Mouse (Mus musculus) layer of hippocampus, adult 11-12 months (tissue): ENCODE measurements around the gene Ide.

Experiments used
- DNase-seq: peaks from one replicate; pipeline ENCODE4 v3.0.0; 2022; ENCODE audit warnings: low spot score

Gene Ide

DNA sequence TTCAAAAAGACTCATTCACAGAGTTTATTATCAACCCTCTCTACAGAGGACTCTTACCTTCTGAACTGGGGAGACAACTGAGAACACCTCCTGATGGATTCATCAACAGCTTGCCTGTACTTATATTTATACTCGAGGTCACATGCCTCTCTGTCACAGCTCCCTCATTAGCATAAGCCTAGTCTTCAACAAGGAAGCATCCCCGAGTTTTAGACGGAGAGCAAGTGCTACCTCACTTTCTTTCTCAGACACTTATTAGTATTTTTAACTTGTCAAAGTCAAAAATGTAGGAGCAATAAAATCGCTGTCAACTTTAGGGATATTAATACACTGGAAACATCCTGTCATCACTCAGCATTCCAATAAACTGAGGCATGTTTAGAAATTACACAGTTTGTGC lies at the start of gene Ide:
Ide (minus strand) TSS at position 101 of the 400 bp plus-strand sequence.
- no peak for DNase-seq

DNA sequence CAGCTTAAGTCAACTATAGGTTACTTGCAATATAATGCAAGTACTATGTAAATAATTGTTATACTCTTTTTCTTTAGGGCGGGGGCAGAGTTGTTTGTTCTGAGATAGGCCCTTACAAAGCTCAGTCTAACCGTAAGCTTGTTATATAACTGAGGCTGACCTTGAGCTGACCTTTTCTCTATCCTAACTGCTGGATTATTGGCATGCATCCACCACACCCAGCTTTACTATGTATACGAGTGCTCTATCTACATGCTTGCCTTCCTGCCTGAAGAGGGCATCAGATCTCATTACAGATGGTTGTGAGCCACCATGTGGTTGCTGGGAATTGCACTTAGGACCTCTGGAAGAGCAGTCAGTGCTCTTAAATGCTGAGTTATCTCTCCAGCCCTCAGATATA lies 48.5 kb upstream of the Ide start:
- no peak for DNase-seq

DNA sequence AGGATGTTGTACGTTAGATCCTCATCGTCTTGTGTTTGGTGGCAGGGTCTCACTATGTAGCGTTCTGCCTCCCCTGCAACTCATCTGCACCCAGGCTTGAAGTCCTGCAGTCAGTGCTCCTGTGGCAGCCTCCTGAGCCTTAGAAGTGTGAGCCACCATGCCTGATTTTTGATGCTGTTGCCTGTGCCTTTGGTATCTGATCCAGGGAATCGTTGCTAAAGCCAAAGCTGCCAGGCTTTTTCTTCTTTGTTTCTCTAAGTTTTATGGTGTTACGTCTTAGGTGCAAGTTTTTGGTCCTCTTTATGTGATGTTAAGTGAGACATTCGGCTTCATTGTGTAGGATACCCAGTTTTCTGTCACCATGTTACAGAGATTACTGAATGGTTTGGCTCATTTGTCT lies 41.2 kb upstream of the Ide start:
- no peak for DNase-seq

DNA sequence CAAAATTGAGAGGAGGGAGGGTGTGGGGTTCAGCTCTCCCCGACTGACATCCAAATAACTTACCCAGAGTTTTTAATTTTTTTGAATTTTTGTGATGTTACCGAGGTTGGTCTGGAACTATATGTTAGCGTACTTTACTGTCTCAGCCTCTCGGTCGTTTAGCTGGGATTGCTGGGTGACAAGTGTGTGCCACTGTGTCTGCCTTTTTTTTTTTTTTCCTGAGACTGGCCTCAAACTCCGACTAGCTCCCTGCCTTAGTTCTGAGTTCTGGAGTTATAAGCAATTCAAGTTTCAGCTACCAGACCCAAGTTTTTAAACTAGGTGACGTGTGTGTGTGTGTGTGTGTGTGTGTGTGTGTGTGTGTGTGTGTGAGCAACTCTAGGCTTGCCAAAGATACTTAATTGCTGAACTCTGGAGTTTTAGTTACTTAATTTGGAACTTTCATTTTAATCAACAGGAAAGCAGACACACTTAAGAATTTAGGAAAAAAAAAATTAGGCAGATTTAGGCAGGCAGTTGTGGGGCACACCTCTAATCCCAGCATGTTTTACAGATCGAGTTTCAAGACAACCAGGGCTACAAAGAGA lies 39.8 kb upstream of the Ide start:
- DNase-seq: no peak

DNA sequence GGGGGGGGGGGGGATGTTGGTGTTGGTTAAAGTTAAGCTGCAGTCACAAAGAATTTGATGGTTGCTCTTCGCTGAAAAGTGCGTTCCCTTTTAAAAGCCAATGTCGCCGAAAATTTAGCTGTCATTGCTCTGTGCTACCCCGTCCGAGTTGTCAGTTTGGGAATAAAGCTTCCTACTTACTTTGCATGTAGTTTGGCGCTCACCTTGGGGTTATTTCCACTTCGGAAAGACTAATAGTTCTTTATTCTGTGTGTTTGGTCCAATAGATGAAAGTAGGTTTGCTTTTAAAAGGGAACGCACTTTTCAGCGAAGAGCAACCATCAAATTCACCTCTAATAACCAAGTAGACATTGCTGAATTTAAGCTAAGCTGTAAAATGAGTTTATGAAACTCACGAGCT lies 39.2 kb upstream of the Ide start:
- no peak for DNase-seq

DNA sequence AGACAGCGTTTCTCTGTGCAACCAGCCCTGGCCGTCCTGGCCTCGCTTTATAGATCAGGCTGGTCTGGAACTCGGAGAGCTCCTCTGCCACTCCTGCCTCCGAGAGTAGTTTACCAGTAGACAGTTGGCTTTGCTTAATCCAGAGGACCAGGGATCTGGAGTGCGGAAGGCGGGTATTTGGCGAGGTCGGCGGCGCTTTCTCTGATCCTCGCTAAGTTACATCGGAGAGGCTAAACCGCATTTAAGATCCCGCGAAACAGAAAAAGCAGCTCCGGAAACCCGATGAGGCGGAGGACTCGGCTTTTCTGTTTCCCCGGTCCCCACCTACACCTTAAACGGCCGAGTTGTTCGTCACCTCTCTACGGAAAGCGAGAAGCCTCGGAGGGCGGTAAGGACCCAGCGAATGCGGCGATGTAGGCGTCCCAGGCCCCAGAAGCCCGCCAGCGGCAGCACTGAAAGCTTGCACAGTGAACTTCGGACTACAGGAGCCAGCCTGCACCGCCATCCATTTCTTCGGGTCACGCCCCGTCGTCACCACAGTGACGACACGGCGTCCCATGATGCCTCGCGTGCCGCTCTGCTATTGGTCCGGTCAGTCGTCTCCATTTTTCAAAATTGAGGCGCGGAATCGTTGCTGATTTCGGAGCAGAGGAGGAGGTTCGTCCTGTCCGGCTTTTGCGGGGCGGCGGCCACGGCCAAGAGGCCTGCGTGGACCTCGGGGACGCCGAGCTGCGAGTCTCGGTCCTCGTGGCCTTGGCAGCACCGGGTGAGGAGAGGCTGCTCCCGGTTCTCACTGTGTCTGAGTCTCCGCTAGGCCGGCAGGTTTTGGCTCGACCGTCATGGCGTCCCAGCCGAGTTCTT lies 38.3 kb upstream of the Ide start, which contains the start of gene Kif11:
Kif11 (plus strand) TSS at position 649 of the 861 bp plus-strand sequence.
- DNase-seq: peak; percentile 97

DNA sequence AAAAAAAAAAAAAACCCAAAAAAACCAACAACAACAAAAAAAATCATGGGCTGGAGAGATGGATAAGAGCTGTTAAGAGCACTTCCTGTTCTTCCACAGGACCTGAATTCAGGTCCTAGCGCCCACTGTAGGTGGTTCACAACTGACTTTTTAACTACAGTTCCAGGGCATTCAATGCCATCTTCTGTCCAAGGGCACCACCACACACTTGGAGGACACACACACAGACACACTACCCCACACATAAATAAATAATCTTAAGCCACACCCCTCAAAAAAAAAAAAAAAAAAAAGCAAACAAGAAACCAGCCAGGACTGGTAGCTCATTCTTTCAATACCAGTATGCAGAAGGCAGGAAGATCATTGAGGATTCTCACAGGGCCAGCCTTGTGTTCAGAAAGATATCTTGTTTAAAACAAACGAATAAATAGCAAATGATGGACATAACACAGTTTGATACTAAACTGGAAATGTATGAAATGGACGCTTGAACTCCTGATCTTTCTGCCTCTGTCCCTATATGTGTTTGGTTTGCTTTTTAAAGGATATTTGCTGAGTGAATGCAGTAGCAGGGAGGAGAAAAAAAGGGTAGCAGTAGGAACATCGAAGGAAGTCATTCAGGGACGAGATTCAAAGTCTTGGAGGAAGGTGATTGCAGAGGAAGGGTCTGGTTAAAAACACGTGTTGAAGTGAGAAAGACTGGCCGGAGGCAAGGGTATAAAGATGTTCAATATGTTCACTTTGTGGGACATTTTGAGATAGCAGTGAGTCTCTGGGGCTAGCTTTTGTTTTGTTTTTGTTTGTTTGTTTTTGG lies 37.5 kb upstream of the Ide start:
- DNase-seq: no peak

DNA sequence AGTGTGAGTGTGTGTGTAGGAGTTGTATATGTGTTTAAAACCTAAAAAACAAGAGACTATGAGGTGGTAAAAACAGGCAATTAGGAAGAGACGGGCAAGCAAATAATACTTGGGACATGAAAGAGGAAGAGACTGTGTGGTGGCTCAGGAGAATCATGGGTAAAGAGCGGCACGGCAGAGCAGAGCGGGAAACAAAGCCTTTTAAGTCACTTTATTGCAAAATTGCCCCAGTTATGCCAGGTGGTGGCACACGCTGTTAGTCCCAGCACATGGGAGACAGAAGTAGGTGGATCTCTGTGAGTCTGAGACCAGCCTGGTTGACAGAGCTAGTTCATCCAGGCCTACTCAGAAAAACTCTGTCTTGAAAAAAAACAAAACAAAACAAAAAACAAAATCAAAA lies 32.7 kb upstream of the Ide start:
- DNase-seq: peak; percentile 7

DNA sequence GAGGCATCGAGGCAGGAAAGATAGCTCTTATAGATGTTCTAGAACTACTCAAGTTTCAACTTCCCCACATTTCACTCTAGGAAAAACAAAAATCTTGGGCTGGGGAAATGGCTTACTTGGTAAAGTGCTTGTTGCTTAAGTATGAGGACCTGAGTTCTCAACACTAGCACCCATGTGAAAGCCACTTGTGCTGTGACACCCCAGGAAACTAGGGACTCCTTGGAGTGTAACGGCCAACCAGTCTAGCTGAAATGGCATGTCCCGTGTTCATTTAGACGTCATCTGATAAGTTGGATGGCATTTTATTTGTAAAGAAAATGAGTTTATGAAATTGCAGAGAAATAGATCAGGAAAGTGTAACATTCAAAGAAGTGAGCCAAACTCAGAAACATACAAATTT lies 32.3 kb upstream of the Ide start:
- DNase-seq: no peak

DNA sequence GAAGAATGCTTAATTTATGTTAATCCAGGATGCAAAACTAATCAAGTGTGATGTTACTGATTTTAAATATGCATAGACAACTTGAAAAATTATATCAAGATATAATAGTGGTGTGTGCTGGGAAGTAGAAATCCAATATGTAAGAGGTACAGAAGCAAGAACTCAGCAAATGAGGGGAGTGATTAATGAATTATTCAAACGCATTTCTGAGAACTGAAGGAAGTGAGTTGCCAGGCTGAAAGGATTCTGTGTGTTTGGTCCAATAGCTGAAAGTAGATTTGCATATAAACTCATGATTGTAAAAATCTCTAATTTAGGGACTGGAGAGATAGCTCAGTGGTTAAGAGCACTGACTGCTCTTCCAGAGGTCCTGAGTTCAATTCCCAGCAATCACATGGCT lies 31.3 kb upstream of the Ide start:
- DNase-seq: no peak

DNA sequence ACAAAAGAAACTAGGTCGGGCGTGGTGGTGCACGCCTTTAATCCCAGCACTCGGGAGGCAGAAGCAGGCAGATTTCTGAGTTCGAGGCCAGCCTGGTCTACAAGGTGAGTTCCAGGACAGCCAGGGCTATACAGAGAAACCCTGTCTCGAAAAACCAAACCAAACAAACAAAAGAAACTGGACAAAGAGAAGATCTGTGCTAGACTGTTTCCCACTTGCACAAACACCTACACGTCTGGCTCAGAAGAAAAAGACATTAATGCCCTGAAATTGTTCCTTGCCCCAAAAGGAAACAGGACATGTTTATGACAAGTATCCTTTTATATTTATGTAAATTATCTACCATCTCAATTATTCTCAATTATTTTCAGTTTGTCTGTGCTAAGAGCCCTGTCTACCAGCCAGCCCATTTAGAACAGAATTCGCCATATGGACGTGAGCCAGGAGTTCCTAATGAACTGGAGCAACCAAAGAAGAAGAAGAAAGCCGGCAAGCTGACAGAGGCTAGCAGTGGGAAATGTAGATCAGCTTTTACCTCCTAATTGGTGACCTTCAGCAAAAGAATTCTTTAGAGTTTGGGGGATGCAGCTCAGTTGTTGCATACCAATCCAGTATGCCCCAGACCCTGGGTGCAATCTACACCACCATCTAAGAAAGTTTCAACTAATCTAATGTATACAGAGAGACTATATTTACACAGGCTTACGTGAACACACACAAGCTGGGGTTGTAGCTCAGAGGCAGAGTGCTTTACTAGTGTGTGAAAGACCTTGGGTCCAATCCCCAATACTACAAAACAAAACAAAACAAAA lies 25.7 kb upstream of the Ide start:
- peak; percentile 42 for DNase-seq

DNA sequence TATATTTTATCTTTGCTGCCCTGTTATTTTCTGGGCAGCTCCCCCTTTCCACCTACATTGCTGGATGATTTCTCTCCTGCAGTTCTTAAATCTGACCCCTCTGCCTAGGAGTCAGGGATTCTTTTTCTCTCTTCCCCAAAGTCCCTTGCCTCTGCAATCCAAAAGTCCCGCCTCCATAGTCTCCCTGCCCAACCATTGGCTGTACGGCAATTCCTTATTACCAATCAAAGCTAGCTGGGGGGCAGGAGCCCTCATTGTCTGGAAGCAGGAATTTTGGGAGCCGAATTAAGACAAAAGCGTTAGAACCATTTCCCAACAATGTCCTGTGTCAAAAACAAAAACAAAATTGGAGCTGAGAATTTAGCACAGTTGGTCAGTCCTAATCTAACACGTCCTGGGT lies 24.9 kb upstream of the Ide start:
- no peak for DNase-seq

DNA sequence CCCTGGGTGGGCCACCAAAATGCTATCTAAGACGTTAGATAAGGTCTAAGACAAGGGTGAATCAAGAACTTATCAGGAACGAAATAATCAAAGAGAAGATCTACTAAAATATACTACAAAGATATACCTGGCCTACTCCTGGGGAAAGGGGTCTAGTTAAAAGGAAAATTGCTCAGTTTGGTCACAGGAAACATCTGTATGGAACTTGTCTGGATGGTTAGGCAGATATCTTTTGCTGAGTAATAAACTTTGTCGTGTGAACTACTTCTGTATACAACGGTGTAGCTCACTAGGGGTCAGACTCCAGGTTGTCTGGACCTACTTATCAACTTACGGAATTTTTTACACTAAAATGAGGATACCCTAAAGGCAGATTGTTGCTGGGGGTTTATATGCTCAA lies 22.4 kb upstream of the Ide start:
- DNase-seq: no peak

DNA sequence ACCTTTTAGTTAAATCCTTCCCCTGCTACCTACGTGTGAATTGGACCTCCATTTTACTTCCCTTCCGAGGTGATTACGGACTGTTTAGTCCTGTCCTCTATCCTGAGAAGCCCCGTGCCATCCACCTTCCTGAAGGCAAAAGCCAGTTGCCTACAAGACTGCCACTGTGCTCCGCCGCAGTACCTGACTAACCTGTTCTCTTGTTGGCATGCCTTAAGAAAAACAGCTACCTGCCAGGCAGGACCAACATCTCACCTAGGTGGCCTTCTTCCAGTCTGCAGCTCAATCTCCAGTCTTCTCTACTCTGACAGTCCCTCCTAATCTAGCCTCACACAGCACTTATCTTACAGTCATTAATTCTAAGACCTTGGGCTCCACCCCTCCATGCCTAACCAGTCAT lies 15.7 kb upstream of the Ide start:
- DNase-seq: no peak

DNA sequence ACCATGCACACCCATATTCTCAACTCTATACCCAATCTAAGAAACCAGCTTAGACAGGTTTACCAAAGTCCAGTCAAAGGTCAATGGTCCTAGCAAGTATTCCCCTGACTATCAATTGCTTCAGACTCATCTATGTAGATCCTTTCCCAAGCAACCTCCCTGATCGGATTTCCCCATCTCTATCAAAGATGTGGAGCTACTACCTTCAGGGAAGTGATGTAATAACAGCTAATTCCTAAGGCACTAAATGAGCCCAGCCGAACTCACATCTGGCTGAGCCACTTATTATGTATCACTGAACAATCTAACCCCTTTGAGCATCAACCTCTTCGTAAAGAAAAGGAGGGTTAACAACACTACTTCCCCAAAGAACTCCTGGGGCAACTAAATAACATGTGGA lies 15.1 kb upstream of the Ide start:
- no peak for DNase-seq

DNA sequence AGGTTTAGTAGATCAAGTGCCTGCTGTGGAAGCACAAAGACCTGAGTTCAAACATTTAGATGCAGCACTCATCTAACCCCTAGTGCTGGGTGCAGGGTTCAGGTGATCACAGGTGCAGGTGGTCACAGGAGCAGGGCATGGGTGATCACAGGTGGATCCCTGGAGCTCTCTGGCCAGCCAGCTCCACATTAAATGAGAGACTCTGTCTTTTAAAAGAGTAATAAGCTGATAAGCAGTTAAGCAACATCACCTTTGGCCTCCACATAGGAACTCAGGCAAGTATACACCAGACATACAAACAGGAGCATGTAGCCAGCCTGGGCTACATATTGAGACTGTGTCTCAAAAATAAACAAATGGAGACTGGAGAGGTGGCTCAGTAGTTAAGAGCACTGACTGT lies 11.3 kb upstream of the Ide start:
- no peak for DNase-seq

DNA sequence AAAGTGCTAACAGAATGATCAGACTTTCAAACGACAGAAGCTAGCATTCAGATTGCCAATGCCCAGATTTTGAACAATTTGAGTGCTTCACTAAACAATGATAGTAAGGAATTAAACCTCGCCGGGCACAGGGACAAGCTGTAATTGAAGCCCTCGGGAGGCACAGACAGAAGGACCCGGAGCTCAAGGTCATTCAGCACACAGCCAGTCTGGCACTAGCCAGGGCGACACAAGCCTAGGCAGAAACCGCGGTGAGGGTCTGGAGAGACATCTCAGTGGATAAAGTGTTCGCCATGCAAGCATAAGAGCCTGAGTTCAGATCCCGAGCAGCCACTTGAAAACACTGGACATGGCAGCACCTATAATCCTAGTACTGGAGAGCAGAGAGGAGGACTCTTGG lies 10.7 kb upstream of the Ide start:
- no peak for DNase-seq

DNA sequence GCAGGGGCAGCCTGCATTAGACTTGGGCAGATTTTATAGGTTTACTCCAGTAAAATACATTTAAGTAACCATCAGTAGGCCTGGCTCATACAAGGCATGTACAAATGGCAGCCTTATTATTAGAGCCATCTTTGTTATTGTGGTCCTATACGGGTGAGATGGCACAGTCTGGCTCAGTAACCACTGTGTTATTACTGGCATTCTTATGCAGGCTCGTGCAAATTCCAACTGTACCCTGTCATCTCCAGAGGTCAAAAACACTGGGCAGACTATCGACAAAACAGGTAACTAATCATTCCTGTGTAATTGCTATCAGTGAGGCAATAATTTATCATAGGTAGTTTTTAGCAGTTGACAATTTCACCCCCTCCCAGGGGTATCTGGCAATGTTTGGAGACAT lies 8.6 kb upstream of the Ide start:
- no peak for DNase-seq

DNA sequence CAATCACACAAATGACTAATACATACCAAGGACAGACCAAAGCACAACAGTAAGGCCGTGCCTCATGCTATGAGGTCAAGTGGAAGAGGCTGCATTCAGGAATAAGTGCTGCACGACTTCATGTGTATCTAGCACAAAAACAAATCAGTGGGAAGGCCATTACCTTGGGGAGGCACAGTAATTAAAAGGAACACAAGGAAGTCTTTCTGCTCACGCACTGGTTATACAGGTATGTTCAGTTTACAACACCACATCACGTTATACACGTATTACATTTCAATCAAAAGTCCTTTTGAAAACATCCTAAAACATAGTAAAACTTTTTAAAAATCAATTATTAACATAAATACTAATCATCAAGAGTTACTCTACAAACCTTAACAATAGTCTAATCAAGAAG lies 6.2 kb upstream of the Ide start:
- DNase-seq: no peak

DNA sequence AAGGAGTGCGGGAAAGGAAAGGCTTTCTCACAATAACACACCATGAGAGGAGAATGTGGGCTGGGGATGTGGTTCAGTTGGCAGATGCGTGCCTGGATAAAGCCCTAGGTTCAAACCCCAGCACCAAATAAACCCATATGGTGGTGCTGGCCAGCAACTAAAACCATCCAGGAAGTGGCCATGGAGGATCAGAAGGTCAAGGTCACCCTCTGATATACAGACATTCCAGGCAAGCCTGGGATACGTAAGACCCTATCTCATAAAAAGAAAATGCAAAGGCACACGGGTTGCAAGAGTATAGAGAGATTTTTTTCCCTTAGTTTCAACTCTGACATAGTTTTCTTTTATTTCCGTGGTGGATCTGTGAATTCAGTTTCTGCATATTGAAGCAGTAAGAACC lies 3.3 kb upstream of the Ide start:
- DNase-seq: no peak

DNA sequence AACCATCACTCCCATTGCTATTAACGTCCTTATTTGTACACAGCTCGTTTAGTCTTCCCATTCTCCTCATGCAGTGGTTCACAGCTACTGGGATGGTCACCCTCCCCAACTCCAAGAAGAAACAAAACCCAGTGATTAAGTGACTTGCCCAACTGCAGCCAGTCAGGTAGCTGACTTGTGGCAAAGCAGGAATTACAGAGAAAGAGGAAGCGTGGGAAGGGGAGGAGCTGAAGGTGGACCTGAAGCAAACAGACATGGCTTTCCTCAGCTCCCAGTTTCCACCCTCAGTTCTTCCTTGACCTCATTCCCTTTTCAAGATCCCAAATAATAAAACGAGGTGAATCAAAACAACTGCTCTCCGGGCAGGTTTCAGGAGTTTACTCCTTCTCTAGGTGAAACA lies 2.8 kb upstream of the Ide start:
- no peak for DNase-seq

DNA sequence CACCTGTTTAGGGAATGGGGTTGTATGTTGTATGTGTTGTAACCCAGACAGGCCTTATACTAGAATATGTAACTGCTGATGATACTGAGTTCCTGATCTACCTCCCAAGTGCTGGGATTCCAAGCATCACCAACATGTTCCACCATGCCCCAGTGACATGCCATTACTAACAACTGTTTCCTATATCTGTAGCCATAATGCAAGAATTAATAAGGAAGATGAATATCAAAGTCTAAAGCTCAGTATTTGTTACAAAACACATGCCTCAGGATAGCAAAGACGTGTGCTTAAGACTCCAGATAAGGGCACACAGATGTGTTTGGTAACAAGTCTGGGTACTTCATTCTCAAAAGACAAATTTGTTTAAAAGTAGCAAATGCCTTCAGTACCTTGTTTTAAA lies 2.3 kb downstream of the Ide start:
- DNase-seq: no peak
